Mouse (Mus musculus) bone marrow, adult 2 months (tissue): ENCODE results near the gene Pdhx. TPM values are rescaled to one million over a fixed set of nuclear protein-coding genes. Genes with fewer than 3 reads are reported as not detected.

Experiments used
- H3K27ac ChIP-seq: fragments of 200-500 bp; 2 replicates; pipeline ENCODE4 v1.5.1; 2012; ENCODE audit warnings: low read depth, mild to moderate bottlenecking, control low read depth, inconsistent platforms, low read length; ENCODE audit not compliant: control insufficient read depth, poor library complexity, insufficient read depth
- H3K4me1 ChIP-seq: fragments of 200-500 bp; 2 replicates; pipeline ENCODE4 v1.6.1; 2011; ENCODE audit warnings: low read length; ENCODE audit not compliant: control insufficient read depth, insufficient read depth
- H3K4me3 ChIP-seq: fragments of 200-500 bp; replicated peaks from 2 replicates; pipeline ENCODE3; 2011; ENCODE audit warnings: mild to moderate bottlenecking, low read depth, low read length, control low read depth; ENCODE audit not compliant: control insufficient read depth
- CTCF ChIP-seq: fragments of 200-500 bp; IDR thresholded peaks from 2 replicates; pipeline ENCODE4 v1.5.1; 2011; ENCODE audit warnings: low read length, control low read depth; ENCODE audit not compliant: control insufficient read depth, insufficient read depth
- POLR2A ChIP-seq: fragments of 200-500 bp; IDR thresholded peaks from 2 replicates; pipeline ENCODE4 v1.6.1; 2011; ENCODE audit warnings: low read depth, mild to moderate bottlenecking, control low read depth, low read length, borderline replicate concordance; ENCODE audit not compliant: control insufficient read depth
- WGBS: fragments of 180-500 bp; shearing (Covaris S2); methylation state at CpG from one replicate; pipeline ENCODE4 v1.1.7; 2018; 5-methylcytosine and 5-hydroxymethylcytosine counted together
- polyA plus RNA-seq: library from polyadenylated mRNA; stranded (reverse); fragments of >200 nt; gene quantifications from 2 replicates; pipeline ENCODE4 v1.2.4, GENCODE M21; 2011; ENCODE audit warnings: low replicate concordance; ENCODE audit not compliant: missing spikeins, insufficient read depth, insufficient read length

Gene Pdhx
- polyA plus RNA-seq, 1 experiment: 11.6 TPM

GRCm38 (mm10) chr2:103089521-103089920 is 16.2 kb upstream of the Pdhx start:
- no peak overlapping the region for H3K27ac ChIP-seq
- TF ChIP-seq POLR2A (no peak), CTCF (no peak)
- no peak overlapping the region for H3K4me3 ChIP-seq
- 91% methylated on average over 6 of the region's 6 CpGs for WGBS
- H3K4me1 ChIP-seq: no peaks in the 10 kb centered on the region

GRCm38 (mm10) chr2:103088099-103088498 is 14.8 kb upstream of the Pdhx start:
- H3K4me1 ChIP-seq: no peaks in the 10 kb centered on the region
- WGBS: 96% methylated on average over 4 of the region's 4 CpGs
- H3K4me3 ChIP-seq: no peak overlapping the region
- no peak overlapping the region for H3K27ac ChIP-seq
- no peak for TF ChIP-seq POLR2A
- peak; percentile 22; the same call in 1 of the 2 replicates for TF ChIP-seq CTCF

GRCm38 (mm10) chr2:103086432-103086831 is 13.1 kb upstream of the Pdhx start:
- Histone ChIP-seq H3K4me1 (no peaks in the 10 kb centered on the region), H3K27ac (no peak overlapping the region), H3K4me3 (no peak overlapping the region)
- WGBS: 3% methylated on average over 1 of the region's 1 CpGs
- TF ChIP-seq CTCF: no peak
- no peak for TF ChIP-seq POLR2A

- H3K4me1 ChIP-seq: no peaks in the 10 kb centered on the region
- H3K27ac ChIP-seq: no peak overlapping the region
- TF ChIP-seq CTCF (no peak), POLR2A (no peak)
- H3K4me3 ChIP-seq: no peak overlapping the region
- 84% methylated on average over 10 of the region's 10 CpGs for WGBS
These were observed 12.3 kb upstream of the Pdhx start for GRCm38 (mm10) chr2:103085633-103086032.

GRCm38 (mm10) chr2:103084451-103084850 is 11.1 kb upstream of the Pdhx start:
- Histone ChIP-seq H3K4me3 (no peak overlapping the region), H3K27ac (no peak overlapping the region)
- WGBS: 57% methylated on average over 5 of the region's 5 CpGs

GRCm38 (mm10) chr2:103082853-103083252 is 9.5 kb upstream of the Pdhx start:
- WGBS: 85% methylated on average over 7 of the region's 7 CpGs
- Histone ChIP-seq H3K4me1 (no peaks in the 10 kb centered on the region), H3K27ac (no peak overlapping the region), H3K4me3 (no peak overlapping the region)
- no peak for TF ChIP-seq POLR2A
- no peak for TF ChIP-seq CTCF

More at GRCm38 (mm10) chr2:103084451-103084850, 11.1 kb upstream of the Pdhx start:
- no peaks in the 10 kb centered on the region for H3K4me1 ChIP-seq
- TF ChIP-seq CTCF (no peak), POLR2A (no peak)

GRCm38 (mm10) chr2:103081706-103082105 is 8.4 kb upstream of the Pdhx start:
- Histone ChIP-seq H3K4me1 (no peaks in the 10 kb centered on the region), H3K4me3 (no peak overlapping the region), H3K27ac (no peak overlapping the region)
- WGBS: 69% methylated on average over 5 of the region's 5 CpGs
- TF ChIP-seq POLR2A: no peak
- TF ChIP-seq CTCF: no peak

- H3K27ac ChIP-seq: no peak overlapping the region
- H3K4me1 ChIP-seq: no peaks in the 10 kb centered on the region
- H3K4me3 ChIP-seq: no peak overlapping the region
- TF ChIP-seq CTCF (no peak), POLR2A (no peak)
- 74% methylated on average over 6 of the region's 6 CpGs for WGBS
These were observed 7.8 kb upstream of the Pdhx start for GRCm38 (mm10) chr2:103081117-103081516.

GRCm38 (mm10) chr2:103070586-103070985 is 2.7 kb downstream of the Pdhx start:
- H3K4me3 ChIP-seq: no peak overlapping the region
- H3K27ac ChIP-seq: no peak overlapping the region
- 57% methylated on average over 3 of the region's 3 CpGs for WGBS
- TF ChIP-seq CTCF: no peak
- TF ChIP-seq POLR2A: no peak
- no peaks in the 10 kb centered on the region for H3K4me1 ChIP-seq
